Mouse (Mus musculus) neural tube, embryonic 15.5 days (tissue): ENCODE data around the gene Ttn. TPM values are rescaled to one million over a fixed set of nuclear protein-coding genes. Genes with fewer than 3 reads are reported as not detected.

Experiments used
- ATAC-seq: fragments of 200-750 bp; cut with Nextera tagmentation; 2 replicates; pipeline ENCODE4 v1.8.0; 2017; ENCODE audit warnings: mild to moderate bottlenecking, moderate TSS enrichment, moderate library complexity; ENCODE audit not compliant: low FRiP score
- H3K27ac ChIP-seq: fragments of 300-500 bp; sonication (generic); replicated peaks from 2 replicates; pipeline ENCODE4 v1.5.1; 2015; ENCODE audit warnings: mild to moderate bottlenecking, inconsistent platforms
- H3K27me3 ChIP-seq: fragments of 300-500 bp; sonication (generic); replicated peaks from 2 replicates; pipeline ENCODE4 v1.6.1; 2015; ENCODE audit warnings: inconsistent platforms
- H3K36me3 ChIP-seq: fragments of 300-500 bp; sonication (generic); 2 replicates; pipeline ENCODE4 v1.6.1; 2015; ENCODE audit warnings: inconsistent platforms
- H3K4me1 ChIP-seq: fragments of 300-500 bp; sonication (generic); 2 replicates; pipeline ENCODE4 v1.6.1; 2015; ENCODE audit warnings: inconsistent platforms
- H3K4me2 ChIP-seq: fragments of 300-500 bp; sonication (generic); 2 replicates; pipeline ENCODE4 v1.6.1; 2015; ENCODE audit warnings: inconsistent platforms, mild to moderate bottlenecking, moderate library complexity
- H3K4me3 ChIP-seq: fragments of 300-500 bp; sonication (generic); replicated peaks from 2 replicates; pipeline ENCODE4 v1.5.1; 2015; ENCODE audit warnings: mild to moderate bottlenecking, inconsistent platforms
- H3K9ac ChIP-seq: fragments of 300-500 bp; sonication (generic); replicated peaks from 2 replicates; pipeline ENCODE4 v1.6.1; 2015; ENCODE audit warnings: mild to moderate bottlenecking, inconsistent platforms
- H3K9me3 ChIP-seq: fragments of 300-500 bp; sonication (generic); replicated peaks from 2 replicates; pipeline ENCODE4 v1.6.1; 2016; ENCODE audit warnings: inconsistent platforms
- WGBS: fragments of 180-500 bp; shearing (Covaris S2); methylation state at CpG from one replicate; pipeline ENCODE4 v1.1.7; 2015; ENCODE audit warnings: mixed read lengths; 5-methylcytosine and 5-hydroxymethylcytosine counted together
- polyA plus RNA-seq: library from polyadenylated mRNA; unstranded; fragments of >200 nt; fragmentation: Nextera tagmentation; extraction: Ambion mirVana; gene quantifications from 2 replicates; pipeline ENCODE4 v1.2.1, GENCODE M21; 2015

The Ttn gene
- polyA plus RNA-seq, 1 experiment from 2014 or later: 14.1 TPM

GRCm38 (mm10) chr2:76962045-76962432 lies 20.3 kb downstream of the Ttn start:
- Histone ChIP-seq H3K27ac (no peak overlapping the region), H3K4me3 (no peak overlapping the region), H3K36me3 (no peaks in the 10 kb centered on the region), H3K27me3 (no peaks in the 10 kb centered on the region), H3K4me2 (no peak overlapping the region), H3K9ac (no peak overlapping the region), H3K4me1 (no peaks in the 10 kb centered on the region), H3K9me3 (no peaks in the 10 kb centered on the region)
- 90% methylated on average over 6 of the region's 6 CpGs for WGBS
- ATAC-seq: no peak

- no peak overlapping the region for H3K27ac ChIP-seq
- H3K4me2 ChIP-seq: no peak overlapping the region
- H3K9ac ChIP-seq: no peak overlapping the region
- H3K9me3 ChIP-seq: no peaks in the 10 kb centered on the region
- ATAC-seq: no peak
- 86% methylated on average over 10 of the region's 10 CpGs for WGBS
- H3K4me3 ChIP-seq: no peak overlapping the region
- no peaks in the 10 kb centered on the region for H3K36me3 ChIP-seq
- H3K27me3 ChIP-seq: no peaks in the 10 kb centered on the region
- no peaks in the 10 kb centered on the region for H3K4me1 ChIP-seq
Observed at GRCm38 (mm10) chr2:76961420-76962044, 20.8 kb downstream of the Ttn start.

GRCm38 (mm10) chr2:76949774-76950173 lies 32.6 kb downstream of the Ttn start:
- Histone ChIP-seq H3K4me3 (no peak overlapping the region), H3K36me3 (no peaks in the 10 kb centered on the region), H3K9ac (no peak overlapping the region), H3K9me3 (no peaks in the 10 kb centered on the region), H3K4me1 (no peaks in the 10 kb centered on the region), H3K27me3 (no peaks in the 10 kb centered on the region), H3K27ac (no peak overlapping the region), H3K4me2 (no peak overlapping the region)
- 83% methylated on average over 7 of the region's 7 CpGs for WGBS
- ATAC-seq: no peak

GRCm38 (mm10) chr2:76938515-76938914 lies 43.8 kb downstream of the Ttn start:
- Histone ChIP-seq H3K4me1 (no peaks in the 10 kb centered on the region), H3K36me3 (no peaks in the 10 kb centered on the region), H3K27ac (no peak overlapping the region), H3K27me3 (no peaks in the 10 kb centered on the region), H3K4me2 (no peak overlapping the region), H3K4me3 (no peak overlapping the region), H3K9ac (no peak overlapping the region), H3K9me3 (no peaks in the 10 kb centered on the region)
- no peak for ATAC-seq
- 61% methylated on average over 10 of the region's 10 CpGs for WGBS

GRCm38 (mm10) chr2:76929718-76930117 lies 52.6 kb downstream of the Ttn start:
- Histone ChIP-seq H3K27me3 (no peaks in the 10 kb centered on the region), H3K27ac (no peak overlapping the region), H3K9ac (no peak overlapping the region), H3K4me3 (no peak overlapping the region), H3K4me2 (no peak overlapping the region), H3K9me3 (no peaks in the 10 kb centered on the region), H3K36me3 (no peaks in the 10 kb centered on the region), H3K4me1 (no peaks in the 10 kb centered on the region)
- WGBS: 3% methylated on average over 2 of the region's 2 CpGs
- ATAC-seq: no peak

- no peak overlapping the region for H3K27ac ChIP-seq
- no peak for ATAC-seq
Observed at GRCm38 (mm10) chr2:76928816-76929215, 53.5 kb downstream of the Ttn start.

GRCm38 (mm10) chr2:76928298-76928697 lies 54.0 kb downstream of the Ttn start:
- Histone ChIP-seq H3K9me3 (no peaks in the 10 kb centered on the region), H3K4me2 (no peak overlapping the region), H3K27me3 (no peaks in the 10 kb centered on the region), H3K27ac (no peak overlapping the region), H3K9ac (no peak overlapping the region), H3K36me3 (no peaks in the 10 kb centered on the region), H3K4me3 (no peak overlapping the region), H3K4me1 (no peaks in the 10 kb centered on the region)
- WGBS: 88% methylated on average over 7 of the region's 7 CpGs
- no peak for ATAC-seq

More at GRCm38 (mm10) chr2:76928816-76929215, 53.5 kb downstream of the Ttn start:
- Histone ChIP-seq H3K9me3 (no peaks in the 10 kb centered on the region), H3K9ac (no peak overlapping the region), H3K4me2 (no peak overlapping the region), H3K36me3 (no peaks in the 10 kb centered on the region), H3K4me3 (no peak overlapping the region), H3K4me1 (no peaks in the 10 kb centered on the region), H3K27me3 (no peaks in the 10 kb centered on the region)
- WGBS: 79% methylated on average over 3 of the region's 3 CpGs

- WGBS: 72% methylated on average over 12 of the region's 12 CpGs
- no peaks in the 10 kb centered on the region for H3K4me1 ChIP-seq
- no peak overlapping the region for H3K9ac ChIP-seq
- no peak overlapping the region for H3K4me3 ChIP-seq
- H3K27me3 ChIP-seq: no peaks in the 10 kb centered on the region
- no peak overlapping the region for H3K4me2 ChIP-seq
- ATAC-seq: no peak
- H3K9me3 ChIP-seq: no peaks in the 10 kb centered on the region
- no peak overlapping the region for H3K27ac ChIP-seq
- H3K36me3 ChIP-seq: no peaks in the 10 kb centered on the region
Observed at GRCm38 (mm10) chr2:76926927-76927326, 55.4 kb downstream of the Ttn start.

- no peak for ATAC-seq
- Histone ChIP-seq H3K27ac (no peak overlapping the region), H3K4me1 (no peaks in the 10 kb centered on the region), H3K9ac (no peak overlapping the region), H3K27me3 (no peaks in the 10 kb centered on the region), H3K4me3 (no peak overlapping the region), H3K36me3 (no peaks in the 10 kb centered on the region), H3K4me2 (no peak overlapping the region), H3K9me3 (peaks cover 8% of the 10 kb centered on the region; the same call in 1 of the 2 replicates)
- 97% methylated on average over 10 of the region's 10 CpGs for WGBS
Observed at GRCm38 (mm10) chr2:76914959-76915358, 67.4 kb downstream of the Ttn start.

- Histone ChIP-seq H3K4me3 (no peak overlapping the region), H3K9me3 (no peaks in the 10 kb centered on the region), H3K4me1 (no peaks in the 10 kb centered on the region), H3K27me3 (no peaks in the 10 kb centered on the region), H3K4me2 (no peak overlapping the region), H3K27ac (no peak overlapping the region), H3K36me3 (no peaks in the 10 kb centered on the region), H3K9ac (no peak overlapping the region)
- 64% methylated on average over 15 of the region's 15 CpGs for WGBS
- ATAC-seq: no peak
Observed at GRCm38 (mm10) chr2:76908705-76909457, 73.5 kb downstream of the Ttn start.

GRCm38 (mm10) chr2:76903351-76903750 lies 79.0 kb downstream of the Ttn start:
- Histone ChIP-seq H3K4me3 (no peak overlapping the region), H3K4me1 (no peaks in the 10 kb centered on the region), H3K9ac (no peak overlapping the region), H3K36me3 (no peaks in the 10 kb centered on the region), H3K4me2 (no peak overlapping the region), H3K27ac (no peak overlapping the region), H3K27me3 (no peaks in the 10 kb centered on the region), H3K9me3 (no peaks in the 10 kb centered on the region)
- ATAC-seq: no peak
- 94% methylated on average over 11 of the region's 11 CpGs for WGBS

- Histone ChIP-seq H3K9me3 (no peaks in the 10 kb centered on the region), H3K9ac (no peak overlapping the region), H3K4me3 (no peak overlapping the region), H3K36me3 (no peaks in the 10 kb centered on the region), H3K27me3 (no peaks in the 10 kb centered on the region), H3K4me2 (no peak overlapping the region), H3K27ac (no peak overlapping the region), H3K4me1 (no peaks in the 10 kb centered on the region)
- no peak for ATAC-seq
- 93% methylated on average over 24 of the region's 24 CpGs for WGBS
Observed at GRCm38 (mm10) chr2:76901476-76902086, 80.8 kb downstream of the Ttn start.
